Mouse (Mus musculus): Measurements from ENCODE around the gene Arid5b. TPM values are rescaled to one million over a fixed set of nuclear protein-coding genes. Genes with fewer than 3 reads are reported as not detected.

Gene Arid5b
- total RNA-seq, 4 experiments from 2014 or later, result 25.3 to 27.5 (median 26.4) TPM

DNA sequence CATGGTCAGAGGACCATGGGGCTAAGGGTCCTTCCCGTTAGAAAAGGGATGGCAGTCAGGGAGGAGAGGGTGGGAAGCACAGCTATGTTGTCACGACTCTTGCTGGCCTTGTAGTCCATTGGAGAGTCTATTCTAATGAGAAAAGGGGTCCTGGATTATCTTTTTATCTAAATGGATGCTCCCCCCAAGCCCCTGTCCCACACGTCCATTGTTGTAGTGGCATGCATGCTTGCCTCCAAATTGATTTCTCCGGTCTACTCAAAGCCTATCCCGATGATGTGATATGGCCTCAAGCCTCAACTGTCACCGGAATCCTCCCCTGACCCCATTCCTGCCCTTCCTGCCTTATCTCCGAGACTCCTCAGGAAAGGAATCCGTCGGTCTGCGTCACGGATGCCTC lies 187.5 kb downstream of the Arid5b start:
- DNase-seq (ENCODE audit: low spot score in 2 of 2), result no peak

DNA sequence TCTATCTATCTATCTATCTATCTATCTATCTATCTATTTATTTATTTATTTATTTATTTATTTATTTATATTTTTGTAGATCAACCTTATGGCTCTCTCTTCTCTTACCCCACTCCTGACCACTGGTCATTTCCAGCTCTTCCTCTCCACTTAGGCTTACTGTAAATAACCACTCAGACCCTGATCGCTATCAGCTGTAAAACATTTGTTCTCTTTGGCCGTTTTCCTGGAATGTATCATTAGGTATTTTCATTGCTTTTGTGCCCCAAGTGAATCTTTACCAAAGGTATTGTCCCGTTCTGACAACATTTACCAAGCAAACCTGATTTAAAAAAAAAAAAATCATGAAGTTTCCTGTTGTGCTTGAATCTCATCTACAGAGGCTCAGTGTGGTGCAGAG lies 188.0 kb downstream of the Arid5b start:
- no peak for DNase-seq (ENCODE audit: low spot score in 2 of 2)

DNA sequence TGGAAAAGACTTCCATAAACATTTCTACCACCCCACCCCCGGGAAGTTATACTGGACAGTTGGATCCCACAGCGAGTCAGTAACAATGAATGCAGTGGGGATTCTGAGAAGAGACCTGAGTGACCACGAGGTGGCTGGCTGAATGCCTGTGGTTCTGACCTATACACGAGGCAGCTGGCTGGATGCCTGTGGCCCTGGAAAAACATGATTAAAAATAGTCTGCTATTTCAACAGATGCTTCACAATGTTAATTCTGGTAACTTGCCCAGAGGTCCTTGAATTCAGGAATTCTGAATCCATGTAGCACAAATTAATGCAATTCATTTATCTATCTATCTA lies 188.4 kb downstream of the Arid5b start:
- no peak for DNase-seq (ENCODE audit: low spot score in 2 of 2)

DNA sequence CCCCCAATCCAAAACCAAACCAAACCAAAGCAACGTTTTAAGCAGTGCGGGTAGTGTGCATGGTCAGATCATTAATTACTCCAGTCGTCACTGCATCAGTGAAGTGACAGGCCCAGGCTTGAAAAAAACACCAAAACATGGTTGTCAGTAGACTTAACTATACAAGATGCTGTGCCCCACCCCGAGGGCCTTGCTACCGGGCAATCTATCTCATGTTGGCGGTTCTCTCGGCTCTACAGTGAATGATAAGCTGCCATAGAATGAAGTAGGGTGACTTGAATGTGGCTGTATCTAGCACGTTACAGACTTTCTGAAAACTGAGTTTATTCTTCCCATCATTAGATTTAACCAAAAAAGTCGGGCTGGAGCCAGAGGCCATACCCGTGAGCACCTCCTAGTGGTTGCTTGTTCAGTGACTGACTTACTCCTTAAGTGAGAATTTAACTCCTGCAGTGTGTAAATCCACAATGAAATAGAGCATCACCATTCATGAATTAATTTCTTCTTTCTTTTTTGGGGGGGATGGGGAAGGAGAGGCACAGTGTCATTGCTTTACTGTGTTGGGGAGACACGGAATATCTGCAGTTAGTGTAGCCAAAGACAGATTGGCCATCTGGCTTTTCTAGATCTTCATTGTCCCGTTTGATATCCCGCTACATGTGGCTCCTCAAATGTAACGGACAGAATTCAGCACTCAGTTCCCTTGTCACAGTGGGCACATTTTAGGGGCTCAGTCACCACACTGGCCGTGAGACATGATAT lies 188.9 kb downstream of the Arid5b start:
- DNase-seq (ENCODE audit: low spot score in 2 of 2), result no peak

DNA sequence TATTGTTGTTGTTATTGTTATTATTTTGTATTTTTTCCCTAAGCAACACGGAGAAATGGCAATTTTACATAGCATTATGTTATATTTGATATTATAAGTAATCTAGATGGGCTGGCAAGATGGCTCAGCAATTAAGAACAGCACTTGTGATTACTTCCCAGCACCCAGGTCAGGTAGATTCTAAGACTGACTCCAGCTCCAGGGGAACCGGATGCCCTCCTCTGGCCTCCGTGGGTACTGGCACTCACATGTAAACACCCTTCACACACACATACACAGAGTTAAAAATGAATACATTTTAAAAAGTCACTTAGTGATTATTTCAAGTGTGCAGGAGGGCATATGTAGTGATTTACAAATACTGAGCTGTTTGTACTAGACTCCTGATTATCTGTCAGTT lies 190.8 kb downstream of the Arid5b start:
- DNase-seq (ENCODE audit: low spot score in 2 of 2), result no peak

DNA sequence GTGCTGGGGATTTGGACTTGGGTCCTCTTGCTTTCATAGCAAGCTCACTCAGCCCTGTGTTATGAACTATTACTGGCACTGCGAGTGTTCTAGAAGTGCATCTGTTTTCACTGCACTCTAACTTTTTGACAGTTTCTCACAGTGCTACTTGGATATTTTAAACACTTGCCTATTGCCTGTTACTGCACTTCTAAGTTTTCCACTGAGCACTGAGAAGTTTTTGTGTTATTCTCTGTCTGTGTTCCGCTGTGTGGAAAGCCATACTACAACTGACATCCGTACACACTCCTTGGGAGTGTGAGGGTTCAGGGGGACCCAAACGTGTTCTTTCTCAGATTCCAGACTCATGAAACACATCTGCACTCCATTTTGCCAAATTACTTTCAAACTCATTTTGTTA lies 191.6 kb downstream of the Arid5b start:
- no peak for DNase-seq (ENCODE audit: low spot score in 2 of 2)

DNA sequence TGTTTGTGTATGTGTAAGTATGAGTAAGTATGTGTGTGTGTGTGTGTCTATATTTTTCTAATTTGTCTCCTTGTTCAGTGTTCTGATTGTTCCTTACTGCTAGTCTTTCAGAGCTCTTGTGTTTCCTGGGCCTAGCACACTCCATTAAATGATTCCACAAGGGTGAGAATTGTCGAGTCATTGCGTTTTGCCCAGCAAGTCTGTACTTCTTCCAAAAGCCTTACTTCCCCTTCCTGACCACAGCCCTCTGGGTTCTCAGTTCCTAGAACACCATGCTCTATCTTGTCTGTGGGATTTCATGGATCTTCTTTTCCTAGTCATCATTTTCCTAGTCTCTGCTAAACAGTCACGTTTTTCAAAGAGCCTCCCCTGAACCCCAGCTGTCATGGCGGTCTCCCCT lies 193.0 kb downstream of the Arid5b start:
- no peak for DNase-seq (ENCODE audit: low spot score in 2 of 2)

DNA sequence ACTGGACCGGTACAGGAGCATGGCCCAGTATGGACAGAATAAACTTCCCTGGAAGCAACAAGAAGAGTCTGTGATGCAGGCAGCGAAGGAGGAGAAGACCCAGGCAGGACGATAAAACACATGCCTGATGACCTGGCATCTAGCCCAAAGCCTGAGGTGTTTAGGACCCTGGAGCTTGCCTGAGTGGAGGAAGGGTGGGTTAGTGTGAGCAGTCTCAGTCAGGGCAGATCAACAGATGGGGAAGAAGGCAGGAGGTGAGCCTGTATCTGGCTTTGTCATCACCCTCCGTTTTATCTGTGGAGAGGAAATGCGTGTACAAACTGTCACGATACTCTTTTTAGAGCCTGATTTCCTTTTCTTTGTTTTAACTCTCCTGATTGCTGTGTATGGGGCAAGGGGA lies 196.8 kb downstream of the Arid5b start:
- no peak for DNase-seq (ENCODE audit: low spot score in 2 of 2)

DNA sequence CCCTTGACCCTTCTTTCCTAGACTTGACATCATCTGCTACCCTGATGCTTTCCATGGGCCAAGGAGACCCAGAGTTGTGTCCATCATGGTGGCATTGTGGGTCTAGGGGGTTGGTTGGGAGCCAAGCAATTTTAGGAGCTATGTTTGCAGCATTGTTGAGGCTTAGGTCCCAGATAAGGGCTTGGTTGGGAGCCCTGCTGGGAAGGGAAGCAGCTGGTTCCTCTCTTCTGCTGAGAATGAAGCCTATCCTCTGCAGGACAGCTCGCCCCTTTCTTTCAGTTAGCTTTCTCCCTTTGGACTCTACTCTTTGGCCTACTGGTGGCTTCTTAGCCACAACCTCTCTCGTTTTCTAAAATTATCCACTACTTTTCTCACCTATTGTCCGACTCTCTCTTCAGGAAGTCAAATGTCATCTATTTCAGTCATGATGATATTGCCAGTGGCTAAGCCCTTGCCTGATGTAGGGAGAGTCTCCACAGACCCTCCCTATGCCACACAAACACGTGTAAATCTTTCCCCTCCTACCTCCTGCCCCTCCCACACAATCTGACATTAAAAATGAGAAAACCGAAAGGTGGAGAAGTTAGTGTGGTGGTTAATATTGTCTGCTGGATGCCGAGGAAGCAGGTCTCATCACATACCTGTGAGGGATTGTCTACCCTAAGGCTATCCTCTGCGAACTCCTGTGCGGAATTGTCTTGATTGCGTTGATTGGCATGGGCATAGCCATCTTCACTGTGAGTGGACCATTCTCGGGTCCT lies 198.4 kb downstream of the Arid5b start:
- no peak for DNase-seq (ENCODE audit: low spot score in 2 of 2)

DNA sequence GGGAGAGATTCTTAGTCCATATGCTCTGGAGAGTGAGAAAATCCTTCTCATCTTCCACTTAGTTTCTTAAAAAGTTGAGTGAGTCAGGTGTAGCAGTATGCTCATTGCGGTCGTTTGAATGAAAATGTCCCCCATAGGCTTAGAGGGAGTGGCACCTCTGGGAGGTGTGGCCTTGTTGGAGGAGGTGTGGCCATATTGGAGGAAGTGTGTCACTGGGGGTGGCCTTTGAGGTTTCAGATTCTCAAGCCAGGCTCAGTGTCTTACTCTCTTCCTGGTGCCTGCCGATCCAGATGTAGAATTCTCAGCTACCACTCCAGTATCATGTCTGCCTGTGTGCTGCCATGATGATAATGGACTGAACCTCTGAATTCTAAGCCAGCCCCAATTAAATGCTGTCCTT lies 199.8 kb downstream of the Arid5b start:
- no peak for DNase-seq (ENCODE audit: low spot score in 2 of 2)

DNA sequence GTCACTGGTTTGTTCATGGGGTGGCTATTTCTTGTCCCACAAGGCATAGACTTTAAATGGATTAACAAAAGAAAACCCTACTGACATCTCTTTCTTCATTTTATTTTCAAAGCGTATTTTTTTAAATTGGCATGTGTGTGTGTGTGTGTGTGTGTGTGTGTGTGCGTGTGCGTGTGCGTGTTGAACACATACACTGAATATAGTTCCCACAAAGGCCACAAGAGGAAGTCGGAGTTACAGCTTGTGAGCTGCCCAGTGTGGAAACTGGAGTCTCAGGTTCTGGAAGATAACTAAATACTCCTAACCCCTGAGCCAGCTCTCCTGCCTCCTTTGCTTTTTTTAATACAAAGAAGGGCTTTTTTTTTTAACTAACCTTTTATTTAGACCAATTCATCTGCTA lies 203.4 kb downstream of the Arid5b start:
- no peak for DNase-seq (ENCODE audit: low spot score in 2 of 2)

DNA sequence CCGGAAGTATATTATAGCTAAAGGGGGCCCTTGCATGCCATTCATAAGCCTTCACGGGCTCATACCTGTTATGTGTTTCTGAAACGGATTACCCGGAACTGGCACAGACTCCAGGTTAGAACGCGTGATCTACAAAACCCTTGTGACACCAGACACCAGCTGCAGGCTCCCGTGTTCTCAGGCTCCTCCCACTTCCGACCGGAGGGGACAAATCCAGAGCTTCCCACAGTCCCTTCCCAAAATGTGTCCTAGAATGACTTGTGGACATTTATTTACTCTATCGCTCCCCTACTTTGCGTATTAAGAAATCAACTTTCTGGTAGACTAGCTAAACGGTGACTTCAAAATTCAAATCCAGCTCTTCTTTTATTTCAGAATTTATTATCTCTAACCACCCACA lies 204.2 kb downstream of the Arid5b start:
- no peak for DNase-seq (ENCODE audit: low spot score in 2 of 2)

DNA sequence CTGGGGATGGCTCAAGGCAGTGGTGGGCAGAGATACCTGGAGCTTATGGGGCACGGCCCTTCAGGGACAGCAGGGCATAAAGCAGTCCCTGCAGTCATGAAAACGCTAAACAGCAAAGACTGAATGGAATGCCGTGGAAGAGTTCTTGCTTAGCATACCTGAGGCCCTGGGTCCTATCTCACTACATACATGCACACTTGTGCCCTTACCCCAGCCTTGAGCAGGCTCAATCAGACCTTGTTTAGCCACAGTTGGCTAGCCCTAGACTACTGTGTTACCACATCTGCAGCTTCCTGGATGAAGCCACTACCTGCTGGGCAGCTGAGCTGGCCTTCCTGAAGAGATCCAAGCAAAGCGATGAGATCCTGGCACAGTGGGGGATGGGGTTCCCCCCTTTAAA lies 205.9 kb downstream of the Arid5b start:
- DNase-seq (ENCODE audit: low spot score in 2 of 2), result no peak

DNA sequence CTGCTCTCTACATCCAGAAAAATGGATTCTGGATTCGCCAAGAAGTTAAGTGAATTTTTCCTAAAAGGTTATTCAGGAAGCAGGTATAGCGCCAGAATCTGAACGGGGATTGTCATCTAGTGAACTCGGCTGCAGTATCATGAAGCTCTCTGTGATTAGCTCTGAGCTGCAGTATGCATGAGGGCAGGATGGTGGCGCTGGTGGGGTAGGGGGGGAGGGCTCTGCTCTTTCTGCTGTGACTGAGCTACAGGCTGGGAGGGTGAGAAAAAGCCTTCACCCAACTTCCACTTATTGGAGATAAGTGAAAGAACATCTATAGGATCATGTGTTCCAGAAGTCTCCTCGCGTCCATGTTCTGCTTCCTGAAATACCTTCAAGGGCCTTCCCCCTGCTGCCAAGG lies 207.5 kb downstream of the Arid5b start:
- DNase-seq (ENCODE audit: low spot score in 2 of 2), result no peak

DNA sequence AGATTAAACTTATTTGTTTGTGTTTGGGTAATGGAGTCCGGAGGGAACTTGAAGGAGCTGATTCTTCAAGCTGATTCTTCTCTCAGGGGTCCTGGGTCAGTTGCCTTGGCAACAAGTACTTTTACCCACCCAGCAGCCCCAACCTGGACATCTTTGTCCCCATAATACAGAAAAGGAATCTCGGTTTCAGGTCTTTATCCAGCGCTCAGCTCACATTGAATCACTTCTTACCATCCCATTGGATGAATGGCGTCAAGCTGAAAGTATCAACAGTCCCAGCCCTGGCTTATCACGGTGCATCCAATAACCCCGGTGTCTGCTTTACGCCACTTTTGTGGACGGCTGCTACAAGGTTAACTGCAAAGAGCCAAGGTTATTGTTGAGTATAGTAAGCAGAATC lies 210.1 kb downstream of the Arid5b start:
- no peak for DNase-seq (ENCODE audit: low spot score in 2 of 2)

DNA sequence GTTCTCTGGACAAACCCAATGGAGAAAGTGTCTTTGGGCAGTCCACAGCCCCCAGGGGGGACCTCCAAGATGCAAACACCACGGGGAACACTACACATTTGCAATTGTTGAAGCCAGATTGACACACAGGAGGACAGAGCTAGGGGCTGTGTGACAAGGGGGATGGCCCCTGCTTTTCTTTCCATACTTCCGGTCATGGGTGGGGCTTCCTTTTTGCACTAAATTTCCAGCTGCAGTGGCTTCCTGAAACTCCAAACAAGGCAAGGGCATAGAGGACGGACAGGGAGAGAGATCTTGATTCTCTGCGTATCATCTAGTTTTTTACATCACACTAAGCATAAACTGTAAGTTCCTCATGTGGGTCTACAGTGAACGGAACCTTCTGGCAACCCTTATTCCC lies 210.6 kb downstream of the Arid5b start:
- no peak for DNase-seq (ENCODE audit: low spot score in 2 of 2)

DNA sequence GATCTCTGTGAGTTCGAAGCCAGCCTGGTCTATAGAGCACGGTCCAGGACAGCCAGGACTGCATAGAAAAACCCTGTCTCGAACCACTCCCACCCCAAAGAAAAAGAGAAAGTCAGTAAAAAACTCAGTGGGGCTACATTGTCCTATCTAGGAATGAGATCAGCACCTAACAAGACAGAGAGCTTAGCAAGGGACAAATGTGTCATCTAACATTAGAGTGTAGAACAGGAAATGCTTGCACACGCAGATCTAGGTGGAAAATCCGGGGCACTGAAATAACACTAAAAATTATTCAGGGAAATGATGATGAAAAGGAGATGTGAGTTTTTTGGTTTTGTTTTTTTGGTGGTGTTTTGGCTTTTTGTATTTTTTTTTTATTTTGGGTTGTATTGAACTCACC lies 212.4 kb downstream of the Arid5b start:
- DNase-seq (ENCODE audit: low spot score in 2 of 2), result no peak

DNA sequence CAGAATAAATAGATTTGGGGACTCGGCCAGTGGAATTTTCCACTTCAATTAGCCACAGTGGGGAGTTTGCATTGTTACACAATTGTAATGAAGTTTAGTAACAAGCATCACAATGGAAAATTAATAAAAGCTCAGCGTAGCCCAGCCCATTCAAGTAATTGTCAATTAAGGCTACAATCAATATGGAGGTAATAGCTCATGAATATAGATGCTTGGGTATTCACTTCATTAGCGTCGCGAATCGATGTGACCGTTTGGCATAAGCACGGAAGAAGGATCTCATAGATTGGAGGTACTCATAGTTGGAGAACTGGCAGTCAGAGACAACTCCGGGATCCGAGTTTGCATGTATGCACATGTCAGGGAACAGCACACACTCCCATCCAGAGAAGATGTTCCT lies 214.0 kb downstream of the Arid5b start:
- no peak for DNase-seq (ENCODE audit: low spot score in 2 of 2)

DNA sequence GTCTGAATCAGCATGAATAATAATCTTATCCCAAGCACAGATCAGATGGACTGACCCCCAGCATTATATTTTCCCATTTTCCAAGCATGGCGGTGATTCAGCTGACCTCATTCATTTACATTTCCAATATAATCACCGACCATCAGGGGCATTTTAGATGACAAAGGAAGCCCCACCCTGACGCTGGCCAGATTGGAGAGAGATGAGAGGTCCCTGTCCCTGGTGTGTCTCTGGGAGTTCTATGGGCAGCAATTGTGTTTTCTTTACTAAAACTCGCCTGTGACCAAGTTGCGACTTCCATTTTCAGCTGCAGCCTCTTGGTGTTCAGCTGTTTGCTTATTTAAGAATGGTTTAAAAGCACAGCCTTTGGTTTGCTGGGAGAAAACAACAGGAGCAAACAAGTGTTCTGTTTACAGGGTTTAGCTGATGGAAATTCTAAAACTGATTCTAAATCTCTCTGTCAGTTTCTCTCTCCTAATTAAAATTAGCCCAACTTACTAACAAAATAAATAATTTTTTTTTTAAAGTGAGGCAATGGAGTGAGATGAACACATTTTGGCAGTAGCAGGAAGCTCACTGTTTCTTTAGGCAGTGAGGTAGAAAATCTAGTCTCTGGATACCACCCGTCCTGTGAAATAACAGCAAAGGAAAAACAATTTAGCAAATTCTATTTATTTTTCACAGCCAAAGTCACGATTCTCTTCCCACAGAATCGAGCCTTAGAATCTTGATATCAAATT lies 214.6 kb downstream of the Arid5b start:
- no peak for DNase-seq (ENCODE audit: low spot score in 2 of 2)

DNA sequence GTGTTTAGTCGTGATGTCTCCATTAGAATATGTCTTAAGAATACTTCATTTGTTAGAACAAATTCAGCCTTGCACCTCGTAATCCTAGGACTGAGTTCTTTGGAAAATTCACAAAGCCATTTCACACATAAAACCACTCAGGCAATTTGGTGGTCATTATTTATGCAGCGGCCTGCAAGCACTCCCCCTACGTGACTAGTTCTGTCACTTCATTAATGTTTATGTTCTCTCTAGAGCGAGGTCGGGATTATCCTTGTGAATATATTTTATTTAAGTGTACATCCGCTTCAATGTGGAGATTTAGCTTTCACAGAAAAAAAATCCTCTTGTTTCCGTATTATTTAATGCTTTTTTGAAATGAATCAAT lies 217.3 kb downstream of the Arid5b start:
- DNase-seq (ENCODE audit: low spot score in 2 of 2), result no peak

DNA sequence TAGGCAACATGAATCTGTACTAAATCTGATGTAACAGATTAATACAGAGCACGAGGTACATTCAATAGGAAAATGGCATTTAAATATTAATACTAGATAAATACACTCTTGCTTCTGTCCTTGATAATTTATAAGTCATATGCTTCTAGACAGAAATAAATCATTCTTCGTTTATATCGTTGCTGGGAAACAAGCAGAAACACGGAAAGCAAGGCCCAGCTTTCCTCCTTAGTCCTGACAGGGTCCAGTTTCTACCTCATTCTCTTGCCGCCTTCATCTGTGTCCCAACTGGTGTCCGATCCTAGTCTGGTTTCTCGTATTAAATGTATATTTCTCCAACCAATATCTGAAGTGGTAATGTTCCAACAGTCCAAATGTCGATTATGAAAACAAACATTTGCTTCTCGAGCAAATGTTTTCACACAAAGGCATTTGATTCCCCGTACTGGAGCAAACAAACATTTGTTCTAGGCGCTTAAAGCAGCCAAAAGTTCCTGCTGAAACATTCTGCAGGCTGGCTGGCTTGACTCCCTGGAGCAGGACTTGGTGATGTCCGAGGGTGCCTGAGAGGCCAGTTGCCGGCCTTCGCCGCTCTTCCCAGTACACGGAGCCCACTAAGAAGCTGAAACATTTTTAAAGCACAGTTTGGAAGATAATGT lies 217.8 kb downstream of the Arid5b start:
- DNase-seq (ENCODE audit: low spot score in 2 of 2), result no peak

DNA sequence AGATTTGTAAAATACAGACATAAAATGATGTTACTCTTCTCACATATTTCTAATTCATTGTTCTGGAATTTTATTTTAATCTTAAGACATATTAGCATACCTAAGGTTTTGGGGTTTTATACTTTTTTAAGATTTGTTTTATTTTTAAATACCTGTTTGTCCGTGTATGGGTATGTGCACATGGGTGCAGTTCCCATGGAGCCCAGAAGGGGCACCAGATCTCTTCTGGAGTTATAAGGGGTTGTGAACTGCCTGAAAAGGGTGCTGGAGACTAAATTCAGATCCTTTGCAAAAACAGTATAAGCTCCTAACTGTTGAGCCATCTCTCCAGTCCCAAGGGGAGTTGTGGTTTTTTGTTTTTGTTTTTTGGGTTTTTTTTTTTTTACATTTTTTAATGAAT lies 220.2 kb downstream of the Arid5b start:
- no peak for DNase-seq (ENCODE audit: low spot score in 2 of 2)

All from layer of hippocampus, adult 8-10 months (tissue).